Mouse (Mus musculus) stomach, postnatal 0 days (tissue): ENCODE data around the gene Hist1h2bk.

ENCODE experiments used
- CTCF ChIP-seq: IDR thresholded peaks from 2 replicates; pipeline ENCODE4 v1.5.1; 2016; ENCODE audit warnings: antibody characterized with exemption, low read depth, mild to moderate bottlenecking, moderate library complexity
- EP300 ChIP-seq: optimal IDR thresholded peaks from 2 replicates; pipeline ENCODE3; 2016; ENCODE audit warnings: antibody characterized with exemption

DNA sequence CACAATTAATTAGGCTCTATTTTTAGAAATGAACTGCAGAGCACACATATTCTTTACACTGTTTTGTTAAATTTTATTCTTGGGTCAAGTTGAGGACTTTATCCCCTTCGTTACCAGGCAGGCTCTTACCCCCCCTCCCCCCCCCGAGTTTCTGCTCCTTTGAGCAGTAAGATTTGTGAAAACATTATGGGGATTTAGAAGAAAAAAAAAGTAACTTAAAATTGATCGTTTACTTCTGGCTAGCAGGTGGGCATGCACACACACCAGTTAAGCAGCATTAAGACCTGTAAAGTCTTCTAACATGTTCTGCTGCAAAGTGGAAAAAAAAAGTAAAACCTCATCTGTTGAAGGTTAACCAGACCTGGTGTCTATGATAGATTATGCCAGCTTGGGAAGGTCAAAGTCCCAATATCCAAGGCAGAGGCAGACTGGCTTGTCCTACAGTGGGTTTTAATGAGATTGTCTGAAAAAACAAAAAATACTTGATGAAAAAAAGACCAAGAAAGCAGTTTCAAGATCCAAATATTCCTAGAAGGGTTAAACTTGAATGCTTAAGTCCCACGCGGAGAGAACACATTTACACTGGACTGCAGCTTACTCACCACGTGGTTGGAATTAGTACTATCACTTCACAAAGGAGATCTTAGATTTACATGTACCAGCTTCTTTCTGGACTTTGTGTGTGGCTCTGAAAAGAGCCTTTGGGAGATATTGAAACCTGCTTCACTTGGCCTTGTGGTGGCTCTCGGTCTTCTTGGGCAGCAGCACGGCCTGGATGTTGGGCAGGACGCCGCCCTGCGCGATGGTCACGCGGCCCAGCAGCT is 1.0 kb upstream of the Hist1h2bk start:
- TF ChIP-seq CTCF (no peak), EP300 (no peak)
